Mouse (Mus musculus): Measurements from ENCODE around the gene Dnal1. TPM values are rescaled to one million over a fixed set of nuclear protein-coding genes. Genes with fewer than 3 reads are reported as not detected.

Dnal1 gene
- polyA plus RNA-seq, 1 experiment from 2014 or later = 6.7 TPM

- 92% methylated on average over 13 of the region's 13 CpGs for WGBS
Observed at GRCm38 (mm10) chr12:84173309-84173915, 59.2 kb downstream of the Dnal1 start.

DNA sequence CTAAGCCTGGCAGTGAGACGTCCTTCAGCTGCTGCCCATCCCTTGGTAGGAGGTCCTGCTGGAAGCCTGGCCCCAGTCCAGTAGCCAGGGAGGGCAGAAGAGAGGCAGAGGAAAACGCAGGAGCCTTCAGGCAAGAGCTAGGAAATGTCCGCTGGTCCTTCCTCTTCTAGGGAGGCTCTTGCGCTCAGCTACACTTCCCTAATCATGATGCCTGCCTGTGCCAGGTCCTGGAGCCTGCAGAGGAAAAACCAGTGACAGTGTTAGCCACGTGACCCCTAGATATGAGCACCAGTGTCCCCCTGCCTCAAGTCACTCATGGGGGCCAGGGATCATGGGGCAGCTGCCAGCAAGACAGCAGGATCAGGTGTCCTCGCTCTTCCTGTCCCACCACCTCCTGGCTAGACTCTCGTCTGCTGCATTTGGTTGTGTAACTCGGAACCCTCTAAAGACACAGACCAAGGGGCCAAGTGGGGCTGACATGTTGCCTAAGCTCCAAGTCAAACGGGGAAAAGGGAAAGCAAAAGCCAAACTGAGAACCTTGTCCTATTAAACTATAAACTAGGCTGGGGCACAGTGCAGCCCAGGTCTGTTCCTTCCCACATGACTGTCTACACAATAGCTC is 60.1 kb downstream of the Dnal1 start:
- Histone ChIP-seq H3K27ac (replicated peaks) (peak overlapping the region; percentile 92; the same call in 1 of the 2 replicates), H3K27me3 (replicated peaks; ENCODE audit: low read depth, poor library complexity, severe bottlenecking) (no peaks in the 10 kb centered on the region), H3K4me1 (peaks cover 59% of the 10 kb centered on the region), H3K9me3 (no peaks in the 10 kb centered on the region), H3K4me3 (no peak overlapping the region), H3K36me3 (replicated peaks) (peaks cover 51% of the 10 kb centered on the region)
- DNase-seq (ENCODE audit: low spot score) = no peak
- WGBS = 77% methylated on average over 9 of the region's 9 CpGs

More at GRCm38 (mm10) chr12:84173309-84173915, 59.2 kb downstream of the Dnal1 start:
- H3K27me3 ChIP-seq (replicated peaks; ENCODE audit: low read depth, poor library complexity, severe bottlenecking) = no peaks in the 10 kb centered on the region
- no peak overlapping the region for H3K4me3 ChIP-seq
- H3K9me3 ChIP-seq = no peaks in the 10 kb centered on the region
- no peak for DNase-seq (ENCODE audit: low spot score)
- H3K27ac ChIP-seq (replicated peaks) = no peak overlapping the region
- H3K36me3 ChIP-seq (replicated peaks) = peaks cover 57% of the 10 kb centered on the region
- peaks cover 50% of the 10 kb centered on the region for H3K4me1 ChIP-seq

DNA sequence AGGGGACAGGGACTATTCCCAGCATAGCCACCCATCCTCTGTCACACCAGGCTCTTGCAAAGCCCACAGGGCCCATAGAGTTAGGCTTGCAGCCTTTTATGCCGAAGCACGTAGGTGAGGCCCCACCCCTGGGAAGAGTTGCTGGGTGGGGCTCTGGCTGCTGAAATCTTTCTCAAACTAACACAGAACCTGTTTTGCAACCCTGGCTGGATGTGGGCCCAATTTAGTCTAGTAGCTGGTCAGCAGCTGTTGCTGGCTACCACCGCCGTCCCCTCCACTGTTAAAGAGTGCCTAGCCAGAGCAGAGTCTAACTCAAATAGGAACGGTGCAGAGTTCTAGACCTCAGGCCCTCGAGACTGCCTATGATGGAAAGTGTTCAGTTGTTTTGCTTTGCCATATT is 60.7 kb downstream of the Dnal1 start:
- no peak for DNase-seq (ENCODE audit: low spot score)
- Histone ChIP-seq H3K4me1 (peaks cover 61% of the 10 kb centered on the region), H3K9me3 (no peaks in the 10 kb centered on the region), H3K27me3 (replicated peaks; ENCODE audit: low read depth, poor library complexity, severe bottlenecking) (no peaks in the 10 kb centered on the region), H3K36me3 (replicated peaks) (peaks cover 46% of the 10 kb centered on the region), H3K27ac (replicated peaks) (peak overlapping the region; percentile 92), H3K4me3 (peak overlapping the region; percentile 0; the same call in 1 of the 2 replicates)
- WGBS = 82% methylated on average over 6 of the region's 6 CpGs

DNA sequence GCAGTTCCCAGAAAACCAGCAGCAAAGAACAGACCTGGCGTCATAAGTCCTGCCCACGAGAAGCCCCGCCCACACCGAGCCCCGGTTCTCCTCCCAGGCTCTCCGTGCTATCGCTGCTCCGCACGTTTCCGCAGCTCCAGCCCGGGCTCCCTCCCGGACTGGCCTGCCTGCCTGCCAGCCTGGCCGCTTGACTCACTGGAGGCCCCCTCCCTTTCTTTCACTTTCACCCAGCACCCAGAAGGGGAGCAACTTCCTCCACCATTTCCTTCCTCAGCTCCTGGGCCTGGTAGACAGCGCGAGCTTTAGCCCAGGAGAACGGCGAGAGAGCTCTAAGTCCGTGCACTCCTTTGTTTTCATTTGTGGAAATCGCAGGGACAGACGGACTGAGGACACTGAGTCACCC is 61.5 kb downstream of the Dnal1 start:
- H3K27ac ChIP-seq (replicated peaks) = peak overlapping the region; percentile 92
- no peaks in the 10 kb centered on the region for H3K9me3 ChIP-seq
- 1% methylated on average over 20 of the region's 20 CpGs for WGBS
- H3K27me3 ChIP-seq (replicated peaks; ENCODE audit: low read depth, poor library complexity, severe bottlenecking) = no peaks in the 10 kb centered on the region
- peak overlapping the region; percentile 60 for H3K4me3 ChIP-seq
- peaks cover 69% of the 10 kb centered on the region for H3K4me1 ChIP-seq
- DNase-seq (ENCODE audit: low spot score) = peak; percentile 83
- H3K36me3 ChIP-seq (replicated peaks) = peaks cover 38% of the 10 kb centered on the region

DNA sequence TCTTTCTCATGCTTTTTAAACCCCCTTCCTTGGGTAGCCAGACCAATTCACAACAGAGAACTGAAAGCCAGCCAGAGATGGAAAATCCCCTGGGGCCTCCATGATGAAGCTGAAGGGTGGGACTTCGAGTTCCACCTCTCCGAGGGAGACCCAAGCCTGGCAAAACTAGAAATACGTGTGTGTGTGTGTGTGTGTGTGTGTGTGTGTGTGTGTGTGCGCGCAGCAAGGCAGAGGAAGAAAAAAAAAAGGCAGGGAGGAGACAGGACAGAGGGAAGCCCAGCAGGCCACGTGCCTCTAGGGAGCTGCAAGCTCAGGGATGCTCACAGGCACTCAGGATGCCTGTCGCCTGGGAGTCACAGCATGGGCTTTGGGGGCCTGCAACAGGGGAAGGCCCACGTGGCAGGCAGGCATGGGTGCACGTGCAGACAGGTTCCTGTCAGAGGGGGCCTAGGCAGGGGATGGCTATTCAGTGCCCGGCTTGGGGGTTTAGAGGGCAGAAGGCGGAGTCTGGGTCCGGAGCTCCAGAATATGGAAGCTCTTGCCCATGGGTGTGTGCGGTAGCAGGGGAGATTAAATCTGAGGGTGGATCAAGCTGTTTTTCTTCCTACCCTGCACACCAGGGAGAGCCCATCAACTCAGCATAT is 62.1 kb downstream of the Dnal1 start:
- Histone ChIP-seq H3K4me3 (peak overlapping the region; percentile 60), H3K4me1 (peaks cover 75% of the 10 kb centered on the region), H3K9me3 (no peaks in the 10 kb centered on the region), H3K36me3 (replicated peaks) (peaks cover 32% of the 10 kb centered on the region), H3K27ac (replicated peaks) (peak overlapping the region; percentile 92), H3K27me3 (replicated peaks; ENCODE audit: low read depth, poor library complexity, severe bottlenecking) (no peaks in the 10 kb centered on the region)
- DNase-seq (ENCODE audit: low spot score) = peak; percentile 59
- WGBS = 4% methylated on average over 13 of the region's 13 CpGs

GRCm38 (mm10) chr12:84176886-84177765 is 63.0 kb downstream of the Dnal1 start:
- DNase-seq (ENCODE audit: low spot score) = no peak
- H3K36me3 ChIP-seq (replicated peaks) = peaks cover 23% of the 10 kb centered on the region
- H3K27ac ChIP-seq (replicated peaks) = peak overlapping the region; percentile 92
- no peaks in the 10 kb centered on the region for H3K9me3 ChIP-seq
- H3K27me3 ChIP-seq (replicated peaks; ENCODE audit: low read depth, poor library complexity, severe bottlenecking) = no peaks in the 10 kb centered on the region
- 39% methylated on average over 6 of the region's 6 CpGs for WGBS
- H3K4me3 ChIP-seq = peak overlapping the region; percentile 60
- peaks cover 83% of the 10 kb centered on the region for H3K4me1 ChIP-seq

DNA sequence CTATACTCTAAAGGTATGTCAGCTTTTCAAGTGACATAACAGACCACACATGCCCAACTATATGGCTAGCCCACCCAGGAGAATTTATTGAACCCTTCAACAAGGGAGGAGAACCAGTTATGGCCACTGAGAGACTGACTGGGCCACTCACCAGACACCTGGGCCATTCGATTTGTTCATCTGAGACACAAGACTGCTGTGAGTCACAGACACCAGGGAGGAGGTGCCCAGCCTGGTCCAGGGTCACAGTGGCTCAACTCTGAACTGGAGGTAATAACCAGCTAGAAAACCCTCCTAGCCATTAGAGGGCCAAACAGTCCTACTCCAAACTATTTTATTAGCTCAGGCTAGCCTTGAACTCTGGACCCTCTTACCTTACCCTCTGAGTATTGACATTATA is 63.9 kb downstream of the Dnal1 start:
- H3K27ac ChIP-seq (replicated peaks) = no peak overlapping the region; the same call in 1 of the 2 replicates

GRCm38 (mm10) chr12:84178652-84179445 is 64.7 kb downstream of the Dnal1 start:
- H3K4me3 ChIP-seq = no peak overlapping the region
- peaks cover 79% of the 10 kb centered on the region for H3K4me1 ChIP-seq
- peaks cover 6% of the 10 kb centered on the region for H3K36me3 ChIP-seq (replicated peaks)
- no peak overlapping the region for H3K27ac ChIP-seq (replicated peaks)
- WGBS = 62% methylated on average over 10 of the region's 10 CpGs
- no peaks in the 10 kb centered on the region for H3K9me3 ChIP-seq
- DNase-seq (ENCODE audit: low spot score) = no peak
- H3K27me3 ChIP-seq (replicated peaks; ENCODE audit: low read depth, poor library complexity, severe bottlenecking) = no peaks in the 10 kb centered on the region

More for the DNA sequence above, 63.9 kb downstream of the Dnal1 start:
- Histone ChIP-seq H3K4me1 (peaks cover 83% of the 10 kb centered on the region), H3K4me3 (no peak overlapping the region), H3K9me3 (no peaks in the 10 kb centered on the region), H3K36me3 (replicated peaks) (peaks cover 14% of the 10 kb centered on the region), H3K27me3 (replicated peaks; ENCODE audit: low read depth, poor library complexity, severe bottlenecking) (no peaks in the 10 kb centered on the region)
- WGBS = 76% methylated on average over 1 of the region's 1 CpGs
- DNase-seq (ENCODE audit: low spot score) = no peak

DNA sequence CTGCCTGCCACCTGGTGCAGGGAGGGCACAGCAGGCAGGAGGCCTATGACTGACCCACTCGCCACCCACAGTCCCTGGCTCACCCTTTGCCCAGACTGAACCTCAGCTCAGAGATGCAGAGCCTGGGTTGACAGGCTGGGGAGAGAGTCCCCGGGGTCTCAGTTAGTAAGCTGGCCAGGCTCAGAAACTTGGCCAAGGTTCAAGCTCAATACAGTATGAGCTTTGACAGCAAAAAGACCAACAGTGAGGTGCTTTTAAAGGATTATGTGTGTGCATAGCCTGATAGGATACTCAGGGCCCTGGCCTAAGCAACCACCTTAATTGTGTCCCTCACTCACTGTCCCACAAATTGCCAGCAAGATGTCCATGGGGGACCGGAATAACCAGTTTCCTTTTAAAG is 65.9 kb downstream of the Dnal1 start:
- H3K4me1 ChIP-seq = peaks cover 70% of the 10 kb centered on the region
- H3K4me3 ChIP-seq = no peak overlapping the region
- H3K36me3 ChIP-seq (replicated peaks) = peaks cover 13% of the 10 kb centered on the region
- H3K9me3 ChIP-seq = no peaks in the 10 kb centered on the region
- no peak overlapping the region for H3K27ac ChIP-seq (replicated peaks)
- H3K27me3 ChIP-seq (replicated peaks; ENCODE audit: low read depth, poor library complexity, severe bottlenecking) = no peaks in the 10 kb centered on the region
- 79% methylated on average over 3 of the region's 3 CpGs for WGBS
- no peak for DNase-seq (ENCODE audit: low spot score)

GRCm38 (mm10) chr12:84180701-84181435 is 66.7 kb downstream of the Dnal1 start:
- Histone ChIP-seq H3K36me3 (replicated peaks) (peaks cover 20% of the 10 kb centered on the region), H3K27me3 (replicated peaks; ENCODE audit: low read depth, poor library complexity, severe bottlenecking) (no peaks in the 10 kb centered on the region), H3K9me3 (no peaks in the 10 kb centered on the region), H3K27ac (replicated peaks) (peak overlapping the region; percentile 12; the same call in 1 of the 2 replicates), H3K4me1 (peaks cover 67% of the 10 kb centered on the region), H3K4me3 (no peak overlapping the region)
- WGBS = 83% methylated on average over 8 of the region's 8 CpGs
- DNase-seq (ENCODE audit: low spot score) = no peak

- H3K4me1 ChIP-seq = peaks cover 60% of the 10 kb centered on the region
- no peak overlapping the region for H3K27ac ChIP-seq (replicated peaks)
- H3K27me3 ChIP-seq (replicated peaks; ENCODE audit: low read depth, poor library complexity, severe bottlenecking) = no peaks in the 10 kb centered on the region
- peaks cover 32% of the 10 kb centered on the region for H3K36me3 ChIP-seq (replicated peaks)
- no peak for DNase-seq (ENCODE audit: low spot score)
- WGBS = 84% methylated on average over 6 of the region's 6 CpGs
- no peak overlapping the region for H3K4me3 ChIP-seq
- H3K9me3 ChIP-seq = peaks cover 3% of the 10 kb centered on the region; the same call in 1 of the 2 replicates
Observed at GRCm38 (mm10) chr12:84181999-84182398, 67.8 kb downstream of the Dnal1 start.

All from embryonic facial prominence, embryonic 10.5 days (tissue).